Mouse (Mus musculus) ES-Bruce4 (cell line): ENCODE data around the gene Tom1l2.

ENCODE experiments used
- CTCF ChIP-seq: IDR thresholded peaks from one replicate; pipeline ENCODE4 v1.8.1; 2011; ENCODE audit warnings: low read depth, low read length
- POLR2A ChIP-seq: IDR thresholded peaks from one replicate; pipeline ENCODE4 v1.8.1; 2011; ENCODE audit warnings: low read length; ENCODE audit not compliant: insufficient read depth

- TF ChIP-seq CTCF (no peak), POLR2A (no peak)
These were observed 162.6 kb downstream of the Tom1l2 start for GRCm38 (mm10) chr11:60190055-60190641.
